11 mouse cellular contexts compared by ENCODE assay signal in the genomic region with DNA sequence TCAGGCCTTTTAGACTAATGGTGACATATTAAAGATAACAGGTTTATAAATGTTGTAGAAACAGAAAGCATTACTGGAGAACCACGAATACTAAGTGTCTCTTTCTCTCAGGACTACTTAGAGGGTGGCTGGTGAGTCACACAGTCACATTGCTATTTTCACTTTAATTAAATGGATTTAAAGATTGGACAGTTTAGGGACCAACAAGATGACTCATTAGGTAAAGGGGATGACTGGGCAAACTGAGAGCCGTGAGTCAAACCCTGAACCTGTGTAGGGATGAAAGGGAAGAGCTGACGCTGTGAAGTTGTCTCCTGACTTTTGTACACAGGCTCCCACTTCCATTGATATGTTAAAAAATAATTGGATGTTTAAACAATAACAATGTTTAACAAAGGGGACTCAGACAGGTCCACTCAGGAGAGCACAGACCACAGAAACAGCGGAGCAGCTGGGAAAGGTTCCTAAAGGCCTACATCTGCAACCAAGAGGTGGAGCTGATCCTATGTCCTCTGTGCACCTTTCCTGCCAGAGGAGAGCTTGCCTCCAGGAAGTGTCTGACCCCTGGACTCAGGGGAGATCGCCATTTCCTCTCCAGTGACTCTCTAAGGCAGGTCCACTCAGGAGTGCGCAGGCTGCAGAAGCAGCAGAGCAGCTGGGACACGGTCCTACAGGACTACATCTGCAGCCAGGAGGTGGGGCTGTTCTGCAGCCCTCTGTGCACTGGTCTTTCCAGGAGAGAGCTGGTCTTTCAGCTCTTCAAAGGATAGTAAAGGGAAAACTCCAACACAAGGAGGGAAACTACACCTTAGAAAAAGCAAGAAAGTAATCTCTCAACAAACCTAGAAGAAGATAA.
DNase-seq lines count a peak whose midpoint lies in the region; ATAC-seq and TF ChIP-seq lines count a peak whose summit lies in the region.
"Had no signal": no experiment of that assay in that cellular context is flagged by ENCODE, and none has a peak within 500 bp of the region (broad histone marks: within the 10 kb centered on the region; RNA-seq: fewer than 3 reads in every experiment).

No protein-coding gene starts in this region.

- DNase-seq in heart, adult 2 months = no peak
- no peak for DNase-seq in heart, embryonic 10.5 days (ENCODE audit: low spot score)
- no peak for DNase-seq in midbrain, postnatal 0 days (ENCODE audit: low spot score)
- peak; percentile 4 to 44 for DNase-seq in adrenal gland, postnatal 36 days
- DNase-seq in right cerebral cortex, postnatal 4 days = no peak
- DNase-seq in left cerebral cortex, adult 11 months (ENCODE audit: low spot score) = no peak

- H3K9ac ChIP-seq in heart, adult 2 months (ENCODE audit: low read depth, low read length) = no peak overlapping the region
- no peak overlapping the region for H3K9ac ChIP-seq in midbrain, postnatal 0 days (replicated peaks; ENCODE audit: low read length, poor library complexity, severe bottlenecking)
- H3K9ac ChIP-seq in midbrain, embryonic 13.5 days (replicated peaks) = no peak overlapping the region
- no peak overlapping the region for H3K9ac ChIP-seq in limb, embryonic 12.5 days (replicated peaks)
- H3K9ac ChIP-seq: limb, embryonic 13.5 days had no signal

- H3K4me3 ChIP-seq in heart, adult 2 months = no peak overlapping the region
- H3K4me3 ChIP-seq in heart, embryonic 10.5 days = no peak overlapping the region
- no peak overlapping the region for H3K4me3 ChIP-seq in midbrain, postnatal 0 days (ENCODE audit: low read depth, low read length)
- H3K4me3 ChIP-seq in midbrain, embryonic 13.5 days (replicated peaks) = no peak overlapping the region
- H3K4me3 ChIP-seq in limb, embryonic 12.5 days (replicated peaks) = no peak overlapping the region
- H3K4me3 ChIP-seq: limb, embryonic 13.5 days had no signal

- intact Hi-C loops in heart, adult 2 months (cut with DNase I) = no loop called here

- 59% methylated on average over 7 of the region's 7 CpGs for WGBS in heart, adult 2 months
- WGBS in heart, embryonic 10.5 days = 62% methylated on average over 7 of the region's 7 CpGs
- WGBS in midbrain, postnatal 0 days = 65% methylated on average over 7 of the region's 7 CpGs
- WGBS in midbrain, embryonic 13.5 days = 60% methylated on average over 7 of the region's 7 CpGs
- 59% methylated on average over 7 of the region's 7 CpGs for WGBS in limb, embryonic 12.5 days

- no peaks in the 10 kb centered on the region for H3K36me3 ChIP-seq in heart, adult 2 months (ENCODE audit: control insufficient read depth, insufficient read depth, low read length)
- no peaks in the 10 kb centered on the region for H3K36me3 ChIP-seq in heart, embryonic 10.5 days
- no peaks in the 10 kb centered on the region for H3K36me3 ChIP-seq in midbrain, postnatal 0 days (ENCODE audit: insufficient read depth, low read length)
- H3K36me3 ChIP-seq in midbrain, embryonic 13.5 days = no peaks in the 10 kb centered on the region
- no peaks in the 10 kb centered on the region for H3K36me3 ChIP-seq in limb, embryonic 12.5 days
- H3K36me3 ChIP-seq: G1E; limb, embryonic 13.5 days had no signal

- peak; percentile 46 for TF ChIP-seq CTCF in heart, adult 2 months (IDR thresholded peaks at IDR 0.05)
- peak; percentile 46; the same call in 1 of the 2 replicates for TF ChIP-seq CTCF in midbrain, postnatal 0 days (IDR thresholded peaks at IDR 0.05)

- no peak overlapping the region for H3K4me2 ChIP-seq in midbrain, postnatal 0 days (ENCODE audit: low read depth, low read length, poor library complexity, severe bottlenecking)
- no peak overlapping the region for H3K4me2 ChIP-seq in midbrain, embryonic 13.5 days (replicated peaks)
- H3K4me2 ChIP-seq in limb, embryonic 12.5 days = no peak overlapping the region
- H3K4me2 ChIP-seq: limb, embryonic 13.5 days had no signal

- no peak for ATAC-seq in midbrain, postnatal 0 days (ENCODE audit: low FRiP score)
- ATAC-seq in midbrain, embryonic 13.5 days = no peak
- no peak for ATAC-seq in limb, embryonic 12.5 days (ENCODE audit: insufficient number of reproducible peaks, insufficient read depth, low FRiP score, low TSS enrichment, low read depth)
- ATAC-seq: hindbrain, embryonic 16.5 days had no signal

- H3K79me2 ChIP-seq in heart, adult 2 months (replicated peaks; ENCODE audit: control insufficient read depth, insufficient read depth, low read length) = no peaks in the 10 kb centered on the region

- no peak for TF ChIP-seq EP300 in heart, adult 2 months (IDR thresholded peaks at IDR 0.05; ENCODE audit: insufficient read depth, low read depth, low read length)

- no peaks in the 10 kb centered on the region for H3K9me3 ChIP-seq in heart, embryonic 10.5 days
- H3K9me3 ChIP-seq in midbrain, postnatal 0 days (ENCODE audit: low read length) = no peaks in the 10 kb centered on the region
- H3K9me3 ChIP-seq in midbrain, embryonic 13.5 days = no peaks in the 10 kb centered on the region
- H3K9me3 ChIP-seq in limb, embryonic 12.5 days = no peaks in the 10 kb centered on the region
- H3K9me3 ChIP-seq: G1E; limb, embryonic 13.5 days had no signal

- H3K27ac ChIP-seq in heart, adult 2 months = no peak overlapping the region
- H3K27ac ChIP-seq in heart, embryonic 10.5 days = no peak overlapping the region
- no peak overlapping the region for H3K27ac ChIP-seq in midbrain, postnatal 0 days (ENCODE audit: low read depth, low read length)
- H3K27ac ChIP-seq in midbrain, embryonic 13.5 days = no peak overlapping the region
- peak overlapping the region; percentile 56; the same call in 1 of the 2 replicates for H3K27ac ChIP-seq in limb, embryonic 12.5 days
- H3K27ac ChIP-seq: limb, embryonic 13.5 days had no signal

- TF ChIP-seq POLR2A in heart, adult 2 months (IDR thresholded peaks at IDR 0.05; ENCODE audit: insufficient read depth, low read depth, low read length) = no peak

- H3K27me3 ChIP-seq in heart, adult 2 months (ENCODE audit: control insufficient read depth, insufficient read depth, low read length) = no peaks in the 10 kb centered on the region
- no peaks in the 10 kb centered on the region for H3K27me3 ChIP-seq in heart, embryonic 10.5 days (ENCODE audit: insufficient read depth, poor library complexity, severe bottlenecking)
- H3K27me3 ChIP-seq in midbrain, postnatal 0 days (ENCODE audit: insufficient read depth, low read length) = no peaks in the 10 kb centered on the region
- no peaks in the 10 kb centered on the region for H3K27me3 ChIP-seq in midbrain, embryonic 13.5 days
- H3K27me3 ChIP-seq in limb, embryonic 12.5 days = no peaks in the 10 kb centered on the region
- H3K27me3 ChIP-seq: limb, embryonic 13.5 days had no signal

- H3K4me1 ChIP-seq in heart, adult 2 months (ENCODE audit: control insufficient read depth, insufficient read depth, low read length) = no peaks in the 10 kb centered on the region
- peaks cover 10% of the 10 kb centered on the region; the same call in 1 of the 2 replicates for H3K4me1 ChIP-seq in heart, embryonic 10.5 days
- H3K4me1 ChIP-seq in midbrain, postnatal 0 days (ENCODE audit: insufficient read depth, low read length) = no peaks in the 10 kb centered on the region
- peaks cover 14% of the 10 kb centered on the region for H3K4me1 ChIP-seq in midbrain, embryonic 13.5 days (replicated peaks)
- H3K4me1 ChIP-seq in limb, embryonic 12.5 days (replicated peaks) = peaks cover 29% of the 10 kb centered on the region

Comparison
In these comparisons a context has a peak if more than half of its experiments do, and no peak if none do; other contexts are left out.
1. DNase-seq: peak in adrenal gland, postnatal 36 days (2 of 2); none in heart, adult 2 months (0 of 2), heart, embryonic 10.5 days (single experiment), midbrain, postnatal 0 days (single experiment), right cerebral cortex, postnatal 4 days (single experiment) and left cerebral cortex, adult 11 months (single experiment).